Comparison of ENCODE assay signal across 21 mouse cellular contexts in the genomic region with DNA sequence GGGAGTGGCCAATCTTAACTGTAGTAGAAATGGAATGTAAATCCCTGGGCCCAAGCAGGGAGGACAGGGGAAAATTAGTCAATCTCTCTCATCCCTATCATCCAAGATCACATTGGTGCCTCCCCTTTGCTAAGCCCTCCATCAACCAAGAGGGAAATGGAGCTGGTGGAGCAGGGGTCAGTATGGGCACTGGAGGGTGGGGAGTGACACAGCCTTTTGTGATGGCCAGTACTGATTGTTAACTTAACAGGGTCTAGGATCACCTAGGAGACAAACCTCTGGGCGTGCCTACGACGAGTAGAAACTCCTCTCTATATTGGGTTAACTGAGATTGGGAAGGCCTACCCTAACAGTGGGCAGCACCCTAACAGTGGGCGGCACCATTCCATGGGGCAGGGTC. TPM values are rescaled to one million over a fixed set of nuclear protein-coding genes. Genes with fewer than 3 reads are reported as not detected.
DNase-seq lines count a peak whose midpoint lies in the region; ATAC-seq lines count a peak whose summit lies in the region.
"Had no signal": no experiment of that assay in that cellular context is flagged by ENCODE, and none has a peak within 500 bp of the region (broad histone marks: within the 10 kb centered on the region; RNA-seq: fewer than 3 reads in every experiment).

No protein-coding gene starts in this region.

- WGBS in heart, embryonic 12.5 days = 62% methylated on average over 4 of the region's 4 CpGs
- WGBS in heart, embryonic 10.5 days = 71% methylated on average over 4 of the region's 4 CpGs

- no peaks in the 10 kb centered on the region for H3K4me1 ChIP-seq in heart, embryonic 12.5 days (replicated peaks)
- H3K4me1 ChIP-seq in heart, embryonic 10.5 days = no peaks in the 10 kb centered on the region

- no peak for ATAC-seq in heart, embryonic 12.5 days (ENCODE audit: insufficient number of reproducible peaks, low FRiP score)
- ATAC-seq: activated CD4-positive, CD25-positive, alpha-beta regulatory T cell, adult 4 months; CD4-positive, CD25-positive, alpha-beta regulatory T cell, adult 4 months; Patski had no signal

- DNase-seq in heart, adult 11 months = peak; percentile 72
- DNase-seq in heart, embryonic 10.5 days (ENCODE audit: low spot score) = peak; percentile 63
- no peak for DNase-seq in heart, adult 9 months (ENCODE audit: low spot score in 2 of 2)
- DNase-seq in NIH3T3 (ENCODE audit: low read depth) = peak; percentile 7
- DNase-seq in kidney, postnatal 25 days = no peak
- DNase-seq: adrenal gland, adult 2 months; adrenal gland, adult 8-10 months; adrenal gland, postnatal 10 days; adrenal gland, postnatal 14 days; adrenal gland, postnatal 25 days; adrenal gland, postnatal 36 days; B cell, adult 2 months; cerebellum, adult 11 months; cerebellum, adult 11-12 months; cerebellum, adult 18-20 months; cerebellum, adult 2 months had no signal

- no peak overlapping the region for H3K27ac ChIP-seq in heart, embryonic 12.5 days (ENCODE audit: poor library complexity, severe bottlenecking)
- no peak overlapping the region for H3K27ac ChIP-seq in heart, embryonic 10.5 days

- H3K4me3 ChIP-seq in heart, embryonic 12.5 days = no peak overlapping the region
- H3K4me3 ChIP-seq in heart, embryonic 10.5 days = no peak overlapping the region

- no peaks in the 10 kb centered on the region for H3K36me3 ChIP-seq in heart, embryonic 12.5 days
- H3K36me3 ChIP-seq in heart, embryonic 10.5 days = no peaks in the 10 kb centered on the region
- H3K36me3 ChIP-seq: G1E had no signal

- no peak overlapping the region for H3K9ac ChIP-seq in heart, embryonic 12.5 days

- no peaks in the 10 kb centered on the region for H3K9me3 ChIP-seq in heart, embryonic 12.5 days (replicated peaks)
- H3K9me3 ChIP-seq in heart, embryonic 10.5 days = no peaks in the 10 kb centered on the region
- H3K9me3 ChIP-seq: G1E had no signal

- peaks cover 46% of the 10 kb centered on the region for H3K27me3 ChIP-seq in heart, embryonic 12.5 days (replicated peaks)
- H3K27me3 ChIP-seq in heart, embryonic 10.5 days (ENCODE audit: insufficient read depth, poor library complexity, severe bottlenecking) = peaks cover 28% of the 10 kb centered on the region
- H3K27me3 ChIP-seq: Patski had no signal

- H3K4me2 ChIP-seq in heart, embryonic 12.5 days = no peak overlapping the region

RNA-seq across cellular contexts. Expression of a gene that starts 7.7 kb away (rescaled TPM):
- polyA plus RNA-seq in heart, embryonic 12.5 days (2016; fragmentation: Nextera tagmentation; extraction: Ambion mirVana) = 3.8 and 4.0 TPM in 2 replicates
- polyA plus RNA-seq in heart, embryonic 10.5 days (2016; fragmentation: Nextera tagmentation; extraction: Ambion mirVana) = 2.0 and 2.2 TPM in 2 replicates
- polyA plus RNA-seq: activated CD4-positive, CD25-positive, alpha-beta regulatory T cell, adult 4 months; G1E had no signal

RNA-seq across cellular contexts. Expression of a gene that starts 28.6 kb away (rescaled TPM):
- 61.7 and 65.8 TPM in 2 replicates for polyA plus RNA-seq in heart, embryonic 12.5 days (2016; fragmentation: Nextera tagmentation; extraction: Ambion mirVana)
- 67.5 and 84.0 TPM in 2 replicates for polyA plus RNA-seq in heart, embryonic 10.5 days (2016; fragmentation: Nextera tagmentation; extraction: Ambion mirVana)

RNA-seq across cellular contexts. Expression of a gene that starts 55.1 kb away (rescaled TPM):
- 0.09 and 0.21 TPM in 2 replicates for polyA plus RNA-seq in heart, embryonic 12.5 days (2016; fragmentation: Nextera tagmentation; extraction: Ambion mirVana)
- polyA plus RNA-seq in heart, embryonic 10.5 days (2016; fragmentation: Nextera tagmentation; extraction: Ambion mirVana) = 0.36 and 0.37 TPM in 2 replicates
- polyA plus RNA-seq: activated CD4-positive, CD25-positive, alpha-beta regulatory T cell, adult 4 months; adrenal gland, adult 2 months; G1E had no signal

Comparison
In these comparisons a context has a peak if more than half of its experiments do, and no peak if none do; other contexts are left out.
1. DNase-seq: peak in heart, adult 11 months (single experiment), heart, embryonic 10.5 days (single experiment) and NIH3T3 (single experiment); none in heart, adult 9 months (0 of 2) and kidney, postnatal 25 days (0 of 2).